Mouse (Mus musculus) spleen, postnatal 36 days (tissue): ENCODE measurements around the gene Amn.

ENCODE experiments used
- DNase-seq, 2 experiments: peaks; one replicate each; pipeline ENCODE4 v3.0.0; 2022; ENCODE audit warnings: low spot score in 2 of 2, mixed read lengths in 1 of 2

Gene Amn

DNA sequence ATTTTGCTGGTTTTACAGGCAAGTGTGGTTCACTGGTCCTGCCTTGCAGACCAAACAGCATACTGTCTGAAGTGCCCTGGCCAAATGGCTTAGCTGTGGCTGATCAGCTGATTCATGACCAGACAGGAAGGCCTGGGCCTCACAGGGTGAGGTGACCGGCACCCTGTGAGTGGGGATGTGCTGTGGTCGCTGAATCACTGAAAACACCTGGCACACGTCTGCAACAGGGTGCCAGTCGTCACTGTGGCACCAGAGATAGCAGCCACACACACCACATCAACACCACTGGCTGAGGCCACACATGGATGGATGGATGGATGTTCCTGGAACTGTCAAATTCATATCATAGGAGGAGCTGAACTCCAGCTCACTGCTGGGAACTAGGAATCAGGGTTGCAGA lies 52.5 kb downstream of the Amn start:
- no peak for DNase-seq

DNA sequence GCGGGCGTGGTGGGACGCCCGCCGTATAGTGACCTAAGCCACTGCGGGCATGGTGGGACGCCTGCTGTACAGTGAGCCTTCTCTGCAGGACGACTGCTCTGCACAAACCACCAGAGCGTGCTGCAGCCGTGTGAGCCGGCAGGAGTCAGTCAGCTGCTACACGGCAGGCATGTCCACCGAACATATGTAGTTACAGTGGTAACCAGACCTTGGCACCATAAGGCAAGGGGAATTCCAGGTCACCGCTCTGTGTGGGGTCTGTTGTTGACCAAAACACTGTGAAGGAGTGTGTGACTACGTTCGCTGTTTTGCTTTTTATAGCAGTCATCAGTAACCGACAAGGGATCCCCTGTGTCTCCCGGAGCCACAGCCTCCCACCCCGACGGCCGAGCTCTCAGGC lies 53.6 kb downstream of the Amn start:
- DNase-seq = no peak

DNA sequence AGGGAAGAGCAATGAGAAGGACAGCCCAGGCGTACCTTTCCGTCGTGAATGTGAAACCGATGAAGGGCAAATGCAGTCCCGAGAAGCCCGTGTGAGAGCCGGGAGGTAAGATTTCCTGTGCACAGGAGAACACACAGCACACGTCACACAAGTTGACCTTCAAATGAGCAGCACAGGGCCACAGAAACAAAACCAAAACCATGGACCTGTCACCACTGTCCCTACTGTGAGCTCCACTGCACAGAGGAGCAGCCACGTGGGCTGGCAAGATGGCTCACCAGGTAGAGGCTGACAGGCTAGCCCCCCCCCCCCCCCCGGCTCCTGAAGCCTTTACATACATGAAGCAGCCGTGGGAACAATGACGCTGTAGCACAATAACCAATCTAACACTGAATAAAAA lies 54.1 kb downstream of the Amn start:
- no peak for DNase-seq

DNA sequence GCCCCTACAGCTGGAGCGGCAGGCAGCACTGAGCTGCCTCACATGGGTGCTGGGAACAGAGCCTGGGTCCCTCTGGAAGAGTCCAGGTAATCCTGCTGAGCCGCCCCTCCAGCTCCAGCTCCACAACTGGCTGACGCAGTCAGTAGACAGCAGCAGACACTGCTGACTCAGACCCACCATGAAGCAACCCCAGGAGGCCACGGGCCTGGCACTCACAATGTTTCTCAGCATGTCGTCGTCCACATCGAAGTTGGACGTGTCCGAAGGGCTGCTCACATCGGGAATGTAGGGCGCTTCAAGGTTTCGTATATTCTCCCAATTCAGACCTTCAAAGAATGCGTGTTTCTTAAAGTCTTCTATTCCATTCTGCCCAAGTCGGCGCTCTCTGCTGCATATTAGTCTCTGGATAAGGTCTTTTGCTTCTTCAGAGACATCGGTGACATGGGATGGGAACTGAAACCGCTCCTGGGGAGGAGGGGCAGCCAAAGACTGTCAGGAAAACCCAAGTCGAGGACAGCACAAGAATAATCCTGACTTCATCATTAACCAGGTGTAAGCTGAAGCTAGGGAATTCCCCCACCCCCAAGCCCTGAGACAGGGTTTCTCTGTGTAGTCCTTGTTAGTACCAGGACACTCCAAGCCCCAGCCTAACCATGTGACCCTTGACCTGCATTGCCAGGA lies 55.0 kb downstream of the Amn start:
- DNase-seq = no peak
